Mouse (Mus musculus): ENCODE results near the gene BC055324.
"Not testable (repeated sequence)": the region's sequence is repeated elsewhere in the genome, so short reads cannot be mapped to it uniquely, and the experiment has no call there.

Gene BC055324

GRCm38 (mm10) chr1:163994721-163995608 is at the start of gene BC055324, which contains the start of gene Mettl18:
BC055324 (minus strand) TSS chr1:163994796.
Mettl18 (plus strand) TSS chr1:163994889.
- in situ Hi-C loops (cut with MboI; ENCODE audit: low pct_unique_long_range_greater_than_20kb in 1 of 2, low sequenced_read_pairs in 2 of 2, unreplicated experiment in 1 of 2), result loop anchor here in 1 of 2 experiments (25.0 kb wide), 1 partner anchor 1283 kb away; no protein-coding TSS in a partner anchor

- in situ Hi-C loops (cut with MboI; ENCODE audit: low pct_unique_long_range_greater_than_20kb in 1 of 2, low sequenced_read_pairs in 2 of 2, unreplicated experiment in 1 of 2), result no loop called here
These were observed 49.0 kb upstream of the BC055324 start for GRCm38 (mm10) chr1:164043549-164043948.

- in situ Hi-C loops (cut with MboI; ENCODE audit: low pct_unique_long_range_greater_than_20kb in 1 of 2, low sequenced_read_pairs in 2 of 2, unreplicated experiment in 1 of 2), result no loop called here
These were observed 46.0 kb upstream of the BC055324 start for GRCm38 (mm10) chr1:164040385-164041135.

GRCm38 (mm10) chr1:164027416-164027815 is 32.8 kb upstream of the BC055324 start:
- in situ Hi-C loops (cut with MboI; ENCODE audit: low pct_unique_long_range_greater_than_20kb in 1 of 2, low sequenced_read_pairs in 2 of 2, unreplicated experiment in 1 of 2), result no loop called here

GRCm38 (mm10) chr1:164025685-164026084 is 31.1 kb upstream of the BC055324 start:
- in situ Hi-C loops (cut with MboI; ENCODE audit: low pct_unique_long_range_greater_than_20kb in 1 of 2, low sequenced_read_pairs in 2 of 2, unreplicated experiment in 1 of 2), result no loop called here

- in situ Hi-C loops (cut with MboI; ENCODE audit: low pct_unique_long_range_greater_than_20kb in 1 of 2, low sequenced_read_pairs in 2 of 2, unreplicated experiment in 1 of 2), result not testable (repeated sequence)
These were observed 27.5 kb upstream of the BC055324 start for GRCm38 (mm10) chr1:164022106-164022505.

- in situ Hi-C loops (cut with MboI; ENCODE audit: low pct_unique_long_range_greater_than_20kb in 1 of 2, low sequenced_read_pairs in 2 of 2, unreplicated experiment in 1 of 2), result not testable (repeated sequence)
These were observed 26.1 kb upstream of the BC055324 start for GRCm38 (mm10) chr1:164020746-164021145.

GRCm38 (mm10) chr1:164019789-164020188 is 25.2 kb upstream of the BC055324 start:
- in situ Hi-C loops (cut with MboI; ENCODE audit: low pct_unique_long_range_greater_than_20kb in 1 of 2, low sequenced_read_pairs in 2 of 2, unreplicated experiment in 1 of 2), result no loop called here

- in situ Hi-C loops (cut with MboI; ENCODE audit: low pct_unique_long_range_greater_than_20kb in 1 of 2, low sequenced_read_pairs in 2 of 2, unreplicated experiment in 1 of 2), result no loop called here
These were observed 23.8 kb upstream of the BC055324 start for GRCm38 (mm10) chr1:164018221-164018896.

- in situ Hi-C loops (cut with MboI; ENCODE audit: low pct_unique_long_range_greater_than_20kb in 1 of 2, low sequenced_read_pairs in 2 of 2, unreplicated experiment in 1 of 2), result no loop called here
These were observed 20.0 kb upstream of the BC055324 start for GRCm38 (mm10) chr1:164014616-164015015.

GRCm38 (mm10) chr1:164009235-164009634 is 14.6 kb upstream of the BC055324 start:
- in situ Hi-C loops (cut with MboI; ENCODE audit: low pct_unique_long_range_greater_than_20kb in 1 of 2, low sequenced_read_pairs in 2 of 2, unreplicated experiment in 1 of 2), result no loop called here

GRCm38 (mm10) chr1:164004311-164004710 is 9.7 kb upstream of the BC055324 start:
- in situ Hi-C loops (cut with MboI; ENCODE audit: low pct_unique_long_range_greater_than_20kb in 1 of 2, low sequenced_read_pairs in 2 of 2, unreplicated experiment in 1 of 2), result no loop called here

- in situ Hi-C loops (cut with MboI; ENCODE audit: low pct_unique_long_range_greater_than_20kb in 1 of 2, low sequenced_read_pairs in 2 of 2, unreplicated experiment in 1 of 2), result no loop called here
These were observed 7.3 kb upstream of the BC055324 start for GRCm38 (mm10) chr1:164001831-164002452.

GRCm38 (mm10) chr1:163995609-163995913 is 965 bp upstream of the BC055324 start:
- in situ Hi-C loops (cut with MboI; ENCODE audit: low pct_unique_long_range_greater_than_20kb in 1 of 2, low sequenced_read_pairs in 2 of 2, unreplicated experiment in 1 of 2), result loop anchor here in 1 of 2 experiments (25.0 kb wide), 1 partner anchor 1283 kb away; no protein-coding TSS in a partner anchor

GRCm38 (mm10) chr1:163994173-163994720 is 349 bp downstream of the BC055324 start:
- in situ Hi-C loops (cut with MboI; ENCODE audit: low pct_unique_long_range_greater_than_20kb in 1 of 2, low sequenced_read_pairs in 2 of 2, unreplicated experiment in 1 of 2), result loop anchor here in 1 of 2 experiments (25.0 kb wide), 1 partner anchor 1282 kb away; no protein-coding TSS in a partner anchor

GRCm38 (mm10) chr1:163992371-163992770 is 2.2 kb downstream of the BC055324 start:
- in situ Hi-C loops (cut with MboI; ENCODE audit: low pct_unique_long_range_greater_than_20kb in 1 of 2, low sequenced_read_pairs in 2 of 2, unreplicated experiment in 1 of 2), result loop anchor here in 1 of 2 experiments (25.0 kb wide), 1 partner anchor 1280 kb away; no protein-coding TSS in a partner anchor

- in situ Hi-C loops (cut with MboI; ENCODE audit: low pct_unique_long_range_greater_than_20kb in 1 of 2, low sequenced_read_pairs in 2 of 2, unreplicated experiment in 1 of 2), result loop anchor here in 1 of 2 experiments (25.0 kb wide), 1 partner anchor 1264 kb away; no protein-coding TSS in a partner anchor
These were observed 18.1 kb downstream of the BC055324 start for GRCm38 (mm10) chr1:163976515-163976914.

GRCm38 (mm10) chr1:163975088-163975487 is 19.5 kb downstream of the BC055324 start:
- in situ Hi-C loops (cut with MboI; ENCODE audit: low pct_unique_long_range_greater_than_20kb in 1 of 2, low sequenced_read_pairs in 2 of 2, unreplicated experiment in 1 of 2), result loop anchor here in 1 of 2 experiments (25.0 kb wide), 1 partner anchor 1263 kb away; no protein-coding TSS in a partner anchor

All from mouse embryonic stem cell (cell line).